Mouse (Mus musculus): ENCODE measurements around the gene Usp4. TPM values are rescaled to one million over a fixed set of nuclear protein-coding genes. Genes with fewer than 3 reads are reported as not detected.

The Usp4 gene
- polyA plus RNA-seq, 1 experiment, result 102 TPM

DNA sequence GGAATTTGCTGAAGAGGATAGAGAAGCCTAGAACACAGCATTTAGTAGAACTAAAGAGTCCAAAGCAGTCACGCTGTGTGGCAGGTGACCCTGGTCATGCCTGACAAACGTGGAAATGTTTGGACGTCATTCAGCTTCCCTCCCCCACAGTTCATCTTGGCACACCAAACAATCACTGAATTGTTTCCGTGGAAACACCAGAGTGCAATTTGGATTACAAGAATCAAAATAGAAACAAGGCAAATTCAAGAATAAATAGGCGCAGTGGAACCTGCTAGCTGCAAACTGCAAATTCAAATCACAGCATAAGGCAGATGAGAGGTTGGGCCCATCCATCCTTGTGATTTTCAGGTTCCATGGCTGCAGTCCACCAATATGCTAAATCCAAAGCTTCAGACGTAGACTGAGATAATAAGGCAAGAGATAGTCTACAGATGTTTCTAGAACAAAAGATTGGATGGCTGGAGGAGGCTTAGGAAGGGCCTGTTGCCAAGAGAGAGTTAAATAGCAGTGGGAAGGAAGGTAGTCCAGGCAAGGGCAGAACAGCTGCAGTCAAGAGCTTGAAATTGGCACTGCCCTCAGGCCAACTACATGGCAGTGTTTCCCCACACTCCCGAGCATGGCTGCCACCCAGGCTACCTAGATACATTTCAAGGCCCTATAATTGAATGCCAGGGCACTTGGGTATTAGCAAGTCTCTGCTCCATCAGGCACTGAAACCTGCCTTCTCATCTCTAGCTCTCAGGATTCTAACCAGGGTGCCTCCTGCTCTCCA is 53.7 kb downstream of the Usp4 start:
- TF ChIP-seq POLR2A (IDR thresholded peaks at IDR 0.05; ENCODE audit: low read depth, low read length) (no peak), CTCF (IDR thresholded peaks at IDR 0.05; ENCODE audit: borderline replicate concordance, insufficient read depth, low read length) (no peak)
- H3K4me1 ChIP-seq (ENCODE audit: control insufficient read depth, insufficient read depth, low read length), result no peaks in the 10 kb centered on the region
- H3K4me3 ChIP-seq (ENCODE audit: insufficient read depth, low read length), result no peak overlapping the region
- H3K27ac ChIP-seq (ENCODE audit: insufficient read depth, low read length), result no peak overlapping the region

DNA sequence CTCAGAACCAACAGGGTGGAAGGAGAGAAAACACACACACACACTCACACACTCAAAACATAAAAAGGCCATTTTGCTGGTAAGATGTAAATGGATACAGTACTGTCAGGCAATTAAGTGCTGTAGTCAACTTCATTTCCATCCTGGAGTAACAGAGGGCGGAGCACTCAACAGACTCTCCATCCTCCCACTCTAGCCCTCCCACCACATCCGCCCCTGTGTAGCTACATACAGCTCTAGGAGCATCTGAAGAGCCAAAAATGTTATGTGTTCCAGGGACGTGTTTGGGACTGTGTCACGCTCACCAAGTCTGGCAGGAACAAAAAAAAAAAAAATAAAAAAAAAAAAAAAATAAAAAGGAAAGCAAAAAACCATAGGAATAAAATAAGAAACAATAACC is 55.4 kb downstream of the Usp4 start:
- Histone ChIP-seq H3K4me1 (ENCODE audit: control insufficient read depth, insufficient read depth, low read length) (no peaks in the 10 kb centered on the region), H3K4me3 (ENCODE audit: insufficient read depth, low read length) (no peak overlapping the region), H3K27ac (ENCODE audit: insufficient read depth, low read length) (no peak overlapping the region)
- TF ChIP-seq CTCF (IDR thresholded peaks at IDR 0.05; ENCODE audit: borderline replicate concordance, insufficient read depth, low read length), result no peak
- TF ChIP-seq POLR2A (IDR thresholded peaks at IDR 0.05; ENCODE audit: low read depth, low read length), result no peak

GRCm38 (mm10) chr9:108404451-108404850 is 56.8 kb downstream of the Usp4 start:
- Histone ChIP-seq H3K4me3 (ENCODE audit: insufficient read depth, low read length) (no peak overlapping the region), H3K4me1 (ENCODE audit: control insufficient read depth, insufficient read depth, low read length) (no peaks in the 10 kb centered on the region), H3K27ac (ENCODE audit: insufficient read depth, low read length) (no peak overlapping the region)
- TF ChIP-seq CTCF (IDR thresholded peaks at IDR 0.05; ENCODE audit: borderline replicate concordance, insufficient read depth, low read length), result no peak

DNA sequence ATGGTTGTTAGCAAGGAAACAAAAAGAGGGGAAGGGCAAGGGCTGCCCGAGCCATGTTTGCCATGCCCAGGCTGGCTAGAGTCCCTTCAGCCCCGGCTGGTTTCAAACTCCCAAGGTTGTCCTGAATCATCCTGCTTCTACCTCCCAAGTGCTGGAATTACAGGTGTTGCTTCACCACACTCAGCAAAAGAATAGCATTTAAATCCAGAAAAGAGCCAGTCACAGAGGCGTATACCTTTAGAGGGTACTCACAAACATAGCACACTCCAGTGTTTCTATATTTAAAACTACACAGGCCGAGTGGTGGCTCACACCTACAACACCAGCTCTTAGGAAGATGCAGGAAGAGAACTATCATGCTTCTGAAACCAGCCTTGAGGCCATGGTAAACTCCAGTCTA is 61.9 kb downstream of the Usp4 start:
- no peak overlapping the region for H3K4me3 ChIP-seq (ENCODE audit: insufficient read depth, low read length)
- TF ChIP-seq CTCF (IDR thresholded peaks at IDR 0.05; ENCODE audit: borderline replicate concordance, insufficient read depth, low read length), result no peak
- no peak for TF ChIP-seq POLR2A (IDR thresholded peaks at IDR 0.05; ENCODE audit: low read depth, low read length)
- no peak overlapping the region for H3K27ac ChIP-seq (ENCODE audit: insufficient read depth, low read length)
- no peaks in the 10 kb centered on the region for H3K4me1 ChIP-seq (ENCODE audit: control insufficient read depth, insufficient read depth, low read length)

GRCm38 (mm10) chr9:108411381-108411942 is 63.8 kb downstream of the Usp4 start:
- TF ChIP-seq CTCF (IDR thresholded peaks at IDR 0.05; ENCODE audit: borderline replicate concordance, insufficient read depth, low read length) (no peak), POLR2A (IDR thresholded peaks at IDR 0.05; ENCODE audit: low read depth, low read length) (no peak)
- H3K27ac ChIP-seq (ENCODE audit: insufficient read depth, low read length), result no peak overlapping the region
- no peak overlapping the region for H3K4me3 ChIP-seq (ENCODE audit: insufficient read depth, low read length)
- H3K4me1 ChIP-seq (ENCODE audit: control insufficient read depth, insufficient read depth, low read length), result no peaks in the 10 kb centered on the region

DNA sequence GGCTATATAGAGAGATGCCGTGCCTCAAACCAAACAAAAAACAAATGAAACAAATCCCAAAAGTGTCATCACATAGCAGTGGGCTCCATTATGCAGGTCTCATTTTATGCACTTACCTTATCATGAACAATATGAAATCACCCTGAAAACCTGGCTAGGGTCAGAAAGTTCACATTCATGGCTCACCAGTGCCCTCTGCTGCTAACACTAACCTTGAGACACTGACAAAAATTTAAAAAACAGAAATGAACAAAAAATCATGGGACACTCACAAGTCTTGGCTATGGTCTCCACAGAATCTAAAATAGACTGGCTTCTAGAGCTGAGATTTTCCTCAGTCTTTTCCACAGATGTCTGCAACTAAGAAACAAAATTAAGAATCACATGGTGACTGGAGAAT is 64.6 kb downstream of the Usp4 start:
- H3K4me3 ChIP-seq (ENCODE audit: insufficient read depth, low read length), result no peak overlapping the region
- H3K4me1 ChIP-seq (ENCODE audit: control insufficient read depth, insufficient read depth, low read length), result no peaks in the 10 kb centered on the region
- TF ChIP-seq CTCF (IDR thresholded peaks at IDR 0.05; ENCODE audit: borderline replicate concordance, insufficient read depth, low read length), result no peak
- TF ChIP-seq POLR2A (IDR thresholded peaks at IDR 0.05; ENCODE audit: low read depth, low read length), result no peak
- no peak overlapping the region for H3K27ac ChIP-seq (ENCODE audit: insufficient read depth, low read length)

GRCm38 (mm10) chr9:108428384-108428783 is 80.7 kb downstream of the Usp4 start, which contains the start of gene Ccdc36:
Ccdc36 (minus strand) TSS chr9:108428484.
- no peak within 1 kb of the TSS for H3K4me3 ChIP-seq (ENCODE audit: insufficient read depth, low read length)
- no peaks in the 10 kb centered on the region for H3K4me1 ChIP-seq (ENCODE audit: control insufficient read depth, insufficient read depth, low read length)
- TF ChIP-seq CTCF (IDR thresholded peaks at IDR 0.05; ENCODE audit: borderline replicate concordance, insufficient read depth, low read length) (no peak), POLR2A (IDR thresholded peaks at IDR 0.05; ENCODE audit: low read depth, low read length) (no peak)
- no peak within 1 kb of the TSS for H3K27ac ChIP-seq (ENCODE audit: insufficient read depth, low read length)

DNA sequence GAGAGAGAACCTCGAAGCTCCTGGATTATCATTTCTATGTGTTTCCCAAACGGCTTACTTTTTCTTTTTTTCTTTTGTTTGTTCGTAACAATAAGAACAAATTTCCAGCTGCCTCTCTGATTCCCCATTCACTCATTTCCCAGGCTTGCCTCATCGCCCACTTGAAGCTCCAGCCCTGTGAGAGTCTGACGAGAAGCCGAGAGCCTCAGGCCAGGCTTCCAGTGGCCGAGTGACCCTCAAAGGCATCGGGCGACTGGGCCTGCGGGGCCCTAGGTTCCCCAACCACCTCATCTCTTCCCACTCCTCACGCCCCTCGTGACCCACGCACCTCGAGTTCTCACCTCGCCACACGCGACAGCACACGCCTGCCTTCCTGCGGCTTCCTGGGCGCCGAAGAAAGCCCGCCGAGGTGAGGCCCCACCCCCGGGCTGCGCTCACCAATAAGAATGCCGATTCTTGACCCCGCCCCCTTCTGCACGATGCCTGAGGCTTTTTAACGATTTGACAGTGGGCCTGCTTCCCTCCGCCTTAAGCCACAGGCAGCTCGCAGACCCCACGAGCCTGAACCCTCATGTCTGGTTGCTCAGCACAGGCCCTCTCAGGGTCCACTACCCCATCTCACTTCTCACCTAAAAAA is 83.9 kb downstream of the Usp4 start:
- Histone ChIP-seq H3K4me3 (ENCODE audit: insufficient read depth, low read length) (no peak overlapping the region), H3K4me1 (ENCODE audit: control insufficient read depth, insufficient read depth, low read length) (no peaks in the 10 kb centered on the region), H3K27ac (ENCODE audit: insufficient read depth, low read length) (no peak overlapping the region)
- TF ChIP-seq CTCF (IDR thresholded peaks at IDR 0.05; ENCODE audit: borderline replicate concordance, insufficient read depth, low read length), result no peak
- no peak for TF ChIP-seq POLR2A (IDR thresholded peaks at IDR 0.05; ENCODE audit: low read depth, low read length)

DNA sequence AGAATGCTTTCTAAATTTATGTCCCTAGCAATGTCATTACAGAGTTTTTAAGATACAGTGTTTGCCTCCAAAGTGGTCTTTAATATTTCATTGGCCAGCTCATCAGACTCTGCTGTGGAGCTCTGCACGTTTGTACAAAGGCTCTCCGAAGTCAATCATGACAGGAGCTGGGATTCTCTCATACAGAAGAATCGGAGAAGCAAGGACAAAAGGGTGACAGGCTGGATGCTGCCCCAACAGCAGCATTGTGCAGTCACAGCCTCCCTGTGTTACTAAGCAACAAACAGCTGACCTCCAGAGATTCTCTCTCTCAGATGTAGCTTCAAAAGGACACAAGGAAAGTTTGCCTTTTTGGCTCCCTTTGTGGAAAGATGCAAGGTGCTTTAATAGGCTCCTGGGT is 88.5 kb downstream of the Usp4 start, which contains the start of gene BC048562:
TSS of gene BC048562 (plus strand) at position 301 of the 400 bp plus-strand sequence.
- H3K4me1 ChIP-seq (ENCODE audit: control insufficient read depth, insufficient read depth, low read length), result no peaks in the 10 kb centered on the region; the same call in 1 of the 2 replicates
- H3K4me3 ChIP-seq (ENCODE audit: insufficient read depth, low read length), result no peak within 1 kb of the TSS
- TF ChIP-seq POLR2A (IDR thresholded peaks at IDR 0.05; ENCODE audit: low read depth, low read length) (no peak), CTCF (IDR thresholded peaks at IDR 0.05; ENCODE audit: borderline replicate concordance, insufficient read depth, low read length) (no peak)
- H3K27ac ChIP-seq (ENCODE audit: insufficient read depth, low read length), result no peak within 1 kb of the TSS

DNA sequence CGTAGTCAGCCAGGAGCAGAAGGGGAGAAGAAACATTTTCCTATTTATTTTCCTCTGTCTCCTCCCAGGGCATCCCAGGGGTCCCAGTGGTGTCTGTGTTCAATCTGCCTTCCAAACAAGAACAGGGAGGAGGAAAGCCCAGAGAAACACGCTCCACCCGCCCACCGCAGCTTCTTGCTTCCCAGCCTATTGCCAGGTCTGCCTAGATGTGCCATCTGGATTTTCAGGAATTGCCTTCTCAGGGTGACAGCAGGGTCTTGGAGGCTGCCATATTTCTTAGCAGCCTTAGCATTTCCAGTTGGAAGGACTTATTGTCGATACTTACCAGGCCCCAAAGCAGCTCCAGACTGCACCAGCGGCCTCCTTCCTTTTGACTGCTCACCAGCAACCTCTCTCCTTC is 91.5 kb downstream of the Usp4 start:
- TF ChIP-seq CTCF (IDR thresholded peaks at IDR 0.05; ENCODE audit: borderline replicate concordance, insufficient read depth, low read length), result no peak
- TF ChIP-seq POLR2A (IDR thresholded peaks at IDR 0.05; ENCODE audit: low read depth, low read length), result no peak
- no peak overlapping the region for H3K4me3 ChIP-seq (ENCODE audit: insufficient read depth, low read length)
- no peaks in the 10 kb centered on the region; the same call in 1 of the 2 replicates for H3K4me1 ChIP-seq (ENCODE audit: control insufficient read depth, insufficient read depth, low read length)
- no peak overlapping the region for H3K27ac ChIP-seq (ENCODE audit: insufficient read depth, low read length)
